Mouse (Mus musculus) large intestine, adult 2 months (tissue): Measurements from ENCODE around the gene Fam151a. TPM values are rescaled to one million over a fixed set of nuclear protein-coding genes. Genes with fewer than 3 reads are reported as not detected.

Source experiments
- polyA plus RNA-seq: library from polyadenylated mRNA; depleted of rRNA; stranded (reverse); fragments of >200 nt; gene quantifications from 2 replicates; pipeline ENCODE4 v1.2.3, GENCODE M21; 2012; rRNA removed

The Fam151a gene
- polyA plus RNA-seq, 1 experiment = 71.8 TPM

Other genes with a start within 250 kb of the Fam151a start
- gene Bsnd, start 241.6 kb upstream of the Fam151a start, polyA plus RNA-seq = not detected in 2 replicates
- gene Dhcr24, start 172.9 kb upstream of the Fam151a start, polyA plus RNA-seq = 169 and 212 TPM in 2 replicates
- gene Lexm, start 116.6 kb upstream of the Fam151a start, polyA plus RNA-seq = not detected in 2 replicates
- gene Ttc22, start 111.5 kb upstream of the Fam151a start, polyA plus RNA-seq = 65.8 and 88.4 TPM in 2 replicates
- 10.2 and 12.0 TPM in 2 replicates for gene Pars2, start 82.8 kb upstream of the Fam151a start, polyA plus RNA-seq
- gene Ttc4, start 54.9 kb upstream of the Fam151a start, polyA plus RNA-seq = 55.1 and 75.1 TPM in 2 replicates
- gene Mroh7, start 3.0 kb upstream of the Fam151a start, polyA plus RNA-seq = 2.7 and 20.4 TPM in 2 replicates
- 22.2 and 31.3 TPM in 2 replicates for gene Acot11, start 71.1 kb downstream of the Fam151a start, polyA plus RNA-seq
- 29.6 and 38.0 TPM in 2 replicates for gene Ssbp3, start 176.8 kb downstream of the Fam151a start, polyA plus RNA-seq